Mouse (Mus musculus) thymus, postnatal 25 days (tissue): Measurements from ENCODE around the gene Gabrr3.

Source experiments
- DNase-seq: peaks from one replicate; pipeline ENCODE4 v3.0.0; 2022

The Gabrr3 gene

DNA sequence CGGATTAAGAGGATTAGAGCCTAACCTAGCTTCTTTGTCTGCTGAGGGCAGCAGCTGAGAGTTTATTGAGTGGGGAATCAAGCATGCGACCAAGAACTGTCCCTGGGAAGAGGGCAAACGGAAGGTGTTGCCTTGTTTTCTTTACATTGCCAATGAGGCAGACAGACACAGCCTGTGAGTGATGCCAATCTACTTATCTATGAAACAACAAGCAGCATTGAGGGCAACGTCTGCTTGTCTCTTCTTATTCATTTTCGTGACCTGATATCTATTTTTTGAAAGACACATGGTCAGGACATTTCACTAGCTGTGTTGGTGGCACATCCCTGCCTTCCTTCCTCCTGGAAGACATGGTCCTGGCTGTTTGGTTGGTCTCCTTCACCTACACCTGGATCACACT is at the start of gene Gabrr3:
Gene Gabrr3, plus strand, starts transcription at position 301 of the 400 bp plus-strand sequence.
- DNase-seq: no peak

DNA sequence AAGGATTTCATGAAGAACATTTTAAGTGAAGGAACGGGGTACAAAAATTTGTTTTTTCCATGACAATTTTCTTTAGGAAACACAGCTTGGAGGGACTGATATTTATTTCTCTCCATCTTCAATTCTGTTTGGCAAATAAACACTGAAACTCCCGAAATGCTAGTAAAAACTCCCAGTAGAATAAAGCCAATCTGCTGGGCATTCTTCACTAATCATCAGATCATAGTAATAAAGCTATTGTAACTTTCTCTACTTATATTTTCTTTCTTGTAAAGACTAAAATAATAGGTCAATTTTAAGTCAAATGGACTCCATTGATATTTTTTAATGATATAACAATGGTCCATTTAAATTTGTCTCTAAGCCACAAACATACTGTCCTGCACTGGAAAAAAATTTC is 43.2 kb upstream of the Gabrr3 start, which contains the start of gene Olfr209:
Gene Olfr209, minus strand, starts transcription at position 101 of the 400 bp plus-strand sequence.
- no peak for DNase-seq

DNA sequence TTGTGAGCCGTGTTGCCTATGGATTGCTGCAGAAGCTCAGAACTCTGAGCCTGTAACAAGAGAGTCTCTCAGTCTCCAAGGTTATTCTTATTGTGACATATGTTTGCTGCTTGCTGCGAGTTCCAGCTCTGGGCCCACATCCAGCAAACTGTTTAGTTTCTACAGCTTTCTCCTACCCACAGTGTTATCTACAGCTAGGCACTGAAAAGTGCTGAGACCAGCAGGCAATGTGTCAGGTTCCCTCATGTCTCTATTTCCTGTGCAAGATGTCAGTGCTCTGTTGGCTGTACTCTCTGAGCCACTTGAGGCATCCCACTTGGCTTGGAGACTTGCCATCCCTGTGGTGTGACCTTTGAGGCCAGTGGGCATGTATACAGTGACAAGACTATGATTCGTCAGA is 13.8 kb upstream of the Gabrr3 start:
- DNase-seq: no peak

DNA sequence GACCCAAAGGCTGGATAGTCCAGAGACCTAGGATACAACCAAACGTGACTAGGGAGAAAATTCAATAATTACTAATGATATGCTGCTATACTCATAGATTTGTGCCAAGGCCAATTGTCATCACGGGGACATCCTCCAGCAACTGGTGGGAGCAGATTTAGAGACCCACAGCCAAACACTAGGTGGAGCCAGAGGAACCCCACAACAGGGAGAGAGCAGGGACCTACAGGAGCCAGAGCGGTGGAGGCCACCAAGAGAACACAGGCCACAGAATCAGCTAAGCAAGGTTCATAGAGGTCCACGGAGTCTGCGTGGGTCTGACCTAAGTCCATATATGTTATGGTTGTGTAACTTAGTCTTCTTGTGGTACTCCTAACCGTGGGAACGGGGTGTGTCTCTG is 6.0 kb upstream of the Gabrr3 start:
- no peak for DNase-seq

DNA sequence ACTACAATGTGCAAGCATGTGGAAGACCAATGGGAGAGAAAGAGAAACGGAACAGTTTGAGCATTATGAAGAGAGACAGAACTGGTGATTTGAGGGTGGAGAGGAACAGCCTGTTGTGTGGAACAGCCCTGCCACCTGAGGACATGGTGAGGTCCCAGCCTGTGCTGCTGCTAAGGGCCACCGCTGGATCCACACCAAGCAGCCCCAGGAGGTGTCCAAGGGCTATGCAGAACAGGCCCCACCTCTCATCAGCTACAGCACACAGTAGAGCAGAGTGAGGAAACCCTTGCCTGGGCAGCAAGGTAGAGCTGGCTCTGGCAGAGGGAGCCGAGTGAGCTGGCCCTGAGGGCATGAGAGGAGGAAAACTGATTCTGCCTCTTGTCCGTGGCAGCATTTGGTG is 5.1 kb upstream of the Gabrr3 start:
- DNase-seq: no peak

DNA sequence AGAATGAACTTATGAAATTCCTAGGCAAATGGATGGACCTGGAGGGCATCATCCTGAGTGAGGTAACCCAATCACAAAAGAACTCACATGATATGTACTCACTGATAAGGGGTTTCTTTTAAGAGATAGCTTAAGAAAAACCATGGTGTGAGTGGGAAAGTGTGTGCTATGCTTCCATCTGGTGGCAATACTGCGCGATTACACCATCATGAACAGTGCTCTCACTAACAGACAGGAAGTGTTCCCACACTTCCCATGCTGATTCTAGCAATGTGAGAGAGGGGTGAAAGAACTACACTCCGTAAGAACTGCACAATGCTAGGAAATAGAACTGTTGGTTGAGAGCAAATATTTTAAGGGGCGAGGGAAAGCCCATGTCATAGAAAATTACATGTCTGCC is 3.4 kb upstream of the Gabrr3 start:
- DNase-seq: peak; percentile 4

DNA sequence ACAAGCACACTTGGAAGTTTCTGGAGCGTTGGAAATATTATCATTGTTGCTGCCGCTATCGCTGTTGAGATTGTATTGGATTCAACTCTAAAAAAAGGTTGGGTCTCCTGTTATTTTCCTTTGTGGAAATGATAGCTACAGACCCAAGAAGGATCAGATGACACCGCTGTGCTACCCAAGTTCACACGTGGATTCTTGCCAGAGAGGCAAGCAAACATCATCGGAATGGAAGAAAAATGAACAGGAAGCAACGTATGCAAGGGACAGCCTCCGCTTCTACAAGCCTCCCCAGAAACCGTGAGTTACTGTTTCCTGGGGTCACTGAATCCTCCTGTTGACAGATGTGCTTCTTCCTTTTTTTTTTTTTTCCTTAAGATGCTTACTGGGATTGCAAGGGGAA is 2.3 kb upstream of the Gabrr3 start:
- no peak for DNase-seq

DNA sequence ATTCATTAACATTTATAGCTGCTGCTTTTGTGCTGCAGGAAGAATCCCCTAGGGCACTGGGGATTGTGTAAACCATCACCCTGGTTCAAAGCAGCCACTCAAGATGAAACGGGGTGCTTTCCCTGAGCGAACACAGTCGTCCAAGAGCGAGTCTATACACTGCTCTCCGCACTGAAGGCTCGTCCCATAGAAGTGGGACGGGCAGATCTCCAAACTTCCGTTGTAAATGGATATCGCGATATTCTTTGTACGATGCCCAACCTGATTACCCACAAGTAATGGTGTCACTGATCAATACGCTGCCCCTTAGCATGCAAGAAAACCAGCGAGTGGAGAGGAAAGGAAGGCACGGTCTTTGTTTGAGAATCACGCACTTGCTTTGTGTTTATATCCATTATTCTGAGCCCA is 2.2 kb downstream of the Gabrr3 start:
- DNase-seq: no peak

DNA sequence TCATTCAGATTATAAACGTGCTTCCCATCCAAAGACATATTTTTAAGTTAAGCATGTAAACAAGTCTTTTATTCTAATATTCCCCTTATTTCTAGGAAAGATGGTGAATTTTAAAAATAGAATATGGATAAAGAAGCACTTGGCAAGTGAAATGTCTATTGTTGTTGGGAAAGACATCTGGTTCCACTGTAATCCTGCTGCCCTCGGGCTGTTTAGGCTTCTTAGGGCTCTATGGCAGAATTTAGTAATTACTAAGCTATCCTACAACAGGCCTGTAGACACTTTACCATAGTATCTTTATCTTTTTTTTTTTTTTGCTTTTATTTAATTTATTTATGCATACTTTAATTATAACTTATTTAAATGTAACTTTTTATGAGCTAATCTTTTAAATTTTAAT is 2.7 kb downstream of the Gabrr3 start:
- no peak for DNase-seq

DNA sequence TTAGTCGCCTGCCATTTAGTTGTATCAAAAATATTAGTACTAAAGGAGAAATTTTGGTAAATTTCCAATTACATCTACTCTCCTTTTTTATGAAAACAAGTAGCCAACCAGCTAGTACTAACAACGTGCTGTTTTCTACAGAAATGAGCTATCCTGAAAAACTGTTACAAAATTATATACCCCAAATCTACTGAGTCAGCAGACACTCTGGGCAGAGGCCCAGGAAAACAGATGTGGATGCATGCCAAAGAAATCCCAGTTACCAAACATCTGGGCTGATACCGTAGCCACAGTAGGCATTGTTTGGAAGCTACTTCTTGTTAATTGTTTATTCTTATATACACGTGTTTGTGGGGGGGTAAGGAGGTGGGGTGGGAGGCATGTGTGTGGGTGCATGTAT is 6.3 kb downstream of the Gabrr3 start:
- DNase-seq: no peak

DNA sequence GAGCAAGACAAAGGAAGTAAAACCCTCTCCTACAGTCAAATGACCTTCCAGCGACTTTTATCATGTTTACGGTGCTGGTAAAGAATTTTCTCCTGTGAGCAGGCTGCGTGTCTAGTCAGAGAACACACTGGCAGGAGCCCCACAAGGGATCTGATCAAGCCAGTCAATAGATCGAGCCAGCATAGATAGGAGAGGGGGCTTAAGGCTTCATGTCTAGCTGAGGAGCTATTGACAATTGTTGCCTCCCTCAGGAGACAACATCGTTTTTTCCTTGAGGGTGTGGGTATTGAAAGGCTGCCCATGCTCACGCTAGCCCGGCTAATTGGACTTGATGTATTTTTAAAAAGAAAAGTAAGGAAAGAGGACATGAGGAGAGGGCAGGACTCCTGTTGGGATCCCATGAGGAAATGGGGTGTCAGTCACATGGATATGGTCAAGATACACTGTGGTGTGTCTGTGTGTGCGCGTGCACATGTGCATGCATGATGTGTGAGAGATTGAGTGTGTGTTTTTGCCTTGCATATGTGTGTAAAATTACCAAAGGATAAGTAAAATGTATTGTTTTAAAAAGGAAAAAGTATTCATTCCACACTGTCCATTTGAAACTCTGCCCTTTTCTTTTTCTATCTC is 13.2 kb downstream of the Gabrr3 start:
- DNase-seq: no peak

DNA sequence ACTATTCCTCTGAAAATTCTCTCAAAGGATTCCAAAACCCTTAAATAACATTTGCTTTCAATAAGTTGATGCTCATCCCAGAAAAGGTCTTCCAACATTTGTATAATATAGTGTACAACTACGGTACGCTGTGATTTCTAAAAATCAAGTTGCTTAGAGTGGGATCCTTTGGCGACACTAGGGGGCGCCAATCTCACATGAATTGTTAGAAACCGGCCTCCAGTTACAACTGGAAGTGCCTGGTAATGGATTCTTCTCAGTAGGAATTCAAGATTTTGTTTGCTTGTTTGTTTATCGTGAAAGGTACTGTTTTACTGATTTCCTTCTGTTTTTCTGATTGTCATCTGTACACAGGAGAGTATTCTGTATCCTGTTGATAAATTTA is 13.7 kb downstream of the Gabrr3 start:
- DNase-seq: peak; percentile 46

DNA sequence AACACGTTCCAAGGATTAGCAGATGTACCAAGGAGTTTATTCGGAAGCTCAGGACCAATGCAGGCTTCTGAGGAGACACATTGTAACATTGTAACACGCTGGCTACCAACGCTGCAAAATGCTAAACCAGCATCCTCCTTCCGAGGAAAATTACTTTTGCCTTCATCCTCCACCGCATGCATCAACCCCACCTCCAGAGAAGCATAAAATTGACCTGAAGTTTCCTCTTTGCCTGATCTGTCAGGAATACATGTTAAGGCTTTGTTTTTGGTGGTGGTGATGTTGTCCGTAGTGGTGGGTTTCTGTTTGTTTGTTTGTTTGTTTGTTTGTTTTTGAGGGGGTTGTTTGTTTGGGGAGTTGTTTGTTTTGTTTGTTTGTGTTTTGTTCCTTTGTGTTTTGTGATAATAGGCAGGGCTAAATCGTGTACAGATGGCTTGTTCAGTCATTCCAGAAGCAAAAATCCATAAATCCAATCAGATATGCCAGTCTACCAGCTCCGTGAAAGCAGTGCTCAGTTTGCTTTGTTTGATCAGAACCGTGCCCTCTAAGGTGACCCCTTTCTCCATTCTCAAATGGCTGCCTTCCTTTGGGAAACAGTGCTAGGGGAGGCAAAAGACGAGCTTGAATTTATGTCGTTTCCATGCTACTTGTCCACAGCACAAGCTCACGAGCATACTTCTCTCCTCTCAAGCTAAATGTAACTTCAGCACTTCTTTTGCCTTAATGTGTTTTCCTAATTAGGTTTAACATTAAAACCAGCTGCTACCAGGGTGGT is 14.6 kb downstream of the Gabrr3 start:
- no peak for DNase-seq

DNA sequence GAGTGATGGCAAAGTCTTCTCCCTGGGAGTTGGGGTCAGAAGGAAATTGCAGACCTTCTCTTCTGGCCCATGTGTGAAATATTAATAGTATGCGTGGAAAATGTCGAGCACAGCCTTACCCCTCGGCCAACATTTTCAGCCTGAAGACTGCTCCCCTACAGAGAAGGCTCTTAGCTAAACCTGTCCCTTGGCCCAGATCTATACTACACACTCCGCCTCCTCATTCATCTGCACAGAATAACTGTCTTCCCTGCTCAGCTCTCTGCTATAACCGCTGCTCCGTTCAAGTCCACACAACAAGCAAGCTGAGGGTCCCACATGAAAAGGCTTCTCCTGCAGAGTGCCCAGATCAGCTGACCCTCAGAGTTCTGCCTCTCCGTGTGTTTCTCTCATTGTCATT is 20.8 kb downstream of the Gabrr3 start:
- no peak for DNase-seq

DNA sequence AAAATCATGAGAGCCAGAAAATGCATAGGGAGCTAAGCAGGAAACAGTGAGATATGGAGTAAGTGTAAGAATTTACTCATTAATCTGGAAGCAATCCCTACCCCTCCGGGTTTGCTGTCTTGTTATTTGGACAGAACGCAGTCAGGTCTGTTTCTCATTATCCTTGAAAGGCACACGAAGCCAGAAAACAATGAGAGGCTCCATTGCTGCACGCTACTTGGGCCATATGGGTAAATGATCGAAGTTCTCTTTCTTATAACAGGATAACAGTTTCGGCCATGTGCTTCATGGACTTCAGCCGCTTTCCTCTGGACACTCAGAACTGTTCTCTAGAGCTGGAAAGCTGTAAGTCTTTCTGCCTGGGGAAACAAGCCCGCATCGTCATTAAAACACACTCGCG is 26.0 kb downstream of the Gabrr3 start:
- DNase-seq: no peak

DNA sequence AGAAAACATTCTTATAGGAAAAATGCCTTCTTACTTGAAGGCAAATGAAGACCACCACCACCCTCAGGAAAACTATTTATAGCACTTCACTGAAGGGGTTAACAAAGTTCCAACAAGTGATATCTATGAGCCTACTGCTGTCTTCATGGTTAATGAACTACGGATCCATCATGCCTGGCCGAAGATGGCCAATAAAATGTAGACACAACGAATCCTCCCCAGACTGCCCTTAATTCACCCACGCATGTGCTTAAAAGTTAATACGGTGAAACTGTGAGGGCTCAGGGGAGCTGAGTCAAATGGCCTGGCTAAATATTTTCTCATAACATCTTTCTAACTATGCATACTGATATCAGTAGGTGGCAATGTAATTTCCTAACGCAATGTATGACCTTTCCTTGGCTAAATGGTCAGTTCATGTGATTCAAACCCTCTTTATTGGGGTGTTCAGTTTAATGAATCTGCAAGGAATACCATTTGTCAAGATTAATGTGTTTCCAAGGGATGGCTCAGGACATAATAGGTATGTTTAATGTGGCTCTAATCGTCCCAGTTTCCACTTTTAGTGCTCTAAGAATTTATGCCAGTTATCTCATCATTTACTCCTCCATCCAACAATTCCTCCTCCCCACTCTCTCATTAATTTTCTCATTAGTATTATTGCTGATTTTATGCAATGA is 37.9 kb downstream of the Gabrr3 start:
- no peak for DNase-seq

DNA sequence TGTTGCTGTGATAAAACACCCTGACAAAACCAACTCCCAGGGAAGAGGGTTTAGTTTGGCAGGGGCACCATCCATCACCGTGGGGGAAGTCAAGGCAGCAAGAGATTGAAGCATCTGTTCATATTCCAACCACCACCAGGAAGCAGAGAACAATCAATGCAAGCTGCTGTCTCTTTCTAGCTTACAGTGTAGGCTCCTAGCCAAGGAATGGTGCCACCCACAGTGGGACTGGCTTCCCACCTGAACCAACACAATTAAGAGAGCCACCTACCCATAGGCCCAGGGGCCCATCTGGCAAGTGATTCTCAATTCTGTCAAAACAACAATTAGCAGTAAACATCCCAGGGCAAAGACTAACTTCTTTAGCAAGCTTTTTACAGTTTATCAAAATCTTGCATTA is 41.0 kb downstream of the Gabrr3 start:
- no peak for DNase-seq

DNA sequence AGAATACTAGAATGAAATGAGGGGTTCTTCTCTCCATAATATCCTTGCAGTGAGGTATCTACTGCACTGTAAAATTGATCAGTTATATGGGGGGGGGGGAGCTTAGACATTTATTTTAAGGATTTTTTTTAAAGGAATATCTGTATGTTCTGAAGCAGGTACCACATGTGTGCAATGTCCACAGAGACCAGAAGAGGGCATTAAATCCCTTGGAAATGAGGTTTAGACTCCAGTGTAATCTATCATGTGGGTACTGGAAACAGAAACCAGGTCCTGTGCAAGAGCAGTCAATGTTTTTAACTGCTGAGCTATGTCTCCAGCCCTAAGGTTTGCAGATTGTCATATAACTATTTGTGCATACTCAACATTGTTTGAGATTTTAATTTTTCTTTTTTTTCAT is 42.0 kb downstream of the Gabrr3 start:
- no peak for DNase-seq

DNA sequence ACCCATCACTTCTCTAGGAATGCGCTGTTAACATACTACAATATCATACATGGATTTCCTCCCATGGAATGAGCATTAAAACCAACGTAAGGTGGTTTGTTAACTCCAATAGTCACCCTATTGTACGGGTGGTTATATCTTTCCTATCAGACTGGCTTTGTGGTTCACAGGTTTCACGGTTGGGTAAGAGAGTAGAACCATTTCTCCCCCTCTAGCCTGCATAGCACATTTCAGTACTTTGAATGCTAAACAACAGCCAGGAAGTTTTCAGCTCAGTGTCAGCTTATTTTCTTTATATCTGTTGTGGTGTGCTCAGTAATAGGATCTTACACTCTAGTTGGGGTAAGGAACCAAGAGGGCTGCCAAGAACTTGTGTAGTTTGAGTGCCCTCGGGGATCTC is 44.7 kb downstream of the Gabrr3 start:
- DNase-seq: no peak

DNA sequence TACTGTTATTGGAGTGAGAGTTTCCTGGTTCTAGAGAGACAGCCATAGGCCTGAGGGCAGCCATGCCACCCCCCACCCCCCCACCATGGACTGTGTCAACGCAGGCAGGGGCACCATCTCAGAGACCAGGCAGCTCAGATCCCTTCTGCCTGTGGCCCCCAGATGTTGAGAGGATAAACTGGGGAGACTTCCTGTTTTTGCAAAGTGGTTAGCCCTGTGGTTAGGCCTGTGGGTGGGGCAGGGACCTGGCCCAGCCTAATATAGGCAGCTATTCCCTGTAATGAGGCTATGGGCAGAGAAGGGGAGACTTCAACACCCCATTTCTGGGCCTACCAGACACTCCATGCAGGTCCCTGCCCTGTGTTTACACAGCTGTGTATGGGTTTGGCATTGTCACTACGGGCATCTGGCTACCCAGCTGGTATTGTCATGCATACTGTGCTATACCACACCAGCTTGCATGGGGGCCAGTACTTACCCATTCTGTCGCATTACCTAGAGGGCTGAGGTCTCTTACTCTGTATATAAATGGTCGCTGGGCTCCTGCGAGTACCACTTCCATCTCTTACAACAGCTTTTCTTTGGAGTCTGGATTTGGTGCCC is 52.2 kb downstream of the Gabrr3 start:
- DNase-seq: peak; percentile 58

DNA sequence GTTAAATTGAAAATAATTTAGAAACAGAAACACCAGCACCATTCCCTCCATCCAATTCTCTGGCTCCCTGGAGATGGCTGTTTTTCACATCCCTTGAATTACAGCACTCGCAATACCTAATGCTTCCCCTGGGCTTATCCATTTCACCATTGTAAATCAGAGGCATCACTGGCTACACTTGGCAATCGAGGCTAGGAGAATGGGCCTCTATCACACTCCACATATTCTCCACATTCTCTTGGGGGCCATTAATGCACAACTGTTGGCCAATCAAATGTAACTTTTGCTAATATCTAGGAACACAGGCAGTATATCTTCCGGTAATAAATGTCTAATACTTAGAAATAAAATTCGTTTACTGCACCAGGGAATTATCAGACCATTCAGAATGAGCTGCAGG is 56.4 kb downstream of the Gabrr3 start:
- no peak for DNase-seq

DNA sequence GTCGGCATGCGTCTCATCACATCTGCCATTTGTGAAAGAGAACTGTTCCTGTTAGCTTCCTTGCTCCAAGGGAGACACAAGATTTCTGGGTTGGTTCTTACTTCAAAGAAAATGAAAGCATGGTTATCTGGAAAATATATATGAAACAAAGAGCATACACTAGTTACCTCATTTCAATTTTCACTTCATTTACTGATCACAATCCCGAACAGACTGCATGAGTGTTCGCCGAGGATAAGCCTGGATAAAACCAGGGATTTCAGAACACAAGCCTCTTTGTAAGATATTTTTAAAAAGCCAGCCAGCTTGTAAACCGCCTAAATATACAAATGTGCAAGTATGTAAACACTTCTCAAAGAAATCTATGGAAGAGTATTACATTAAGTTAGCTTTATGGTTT is 56.8 kb downstream of the Gabrr3 start:
- no peak for DNase-seq

DNA sequence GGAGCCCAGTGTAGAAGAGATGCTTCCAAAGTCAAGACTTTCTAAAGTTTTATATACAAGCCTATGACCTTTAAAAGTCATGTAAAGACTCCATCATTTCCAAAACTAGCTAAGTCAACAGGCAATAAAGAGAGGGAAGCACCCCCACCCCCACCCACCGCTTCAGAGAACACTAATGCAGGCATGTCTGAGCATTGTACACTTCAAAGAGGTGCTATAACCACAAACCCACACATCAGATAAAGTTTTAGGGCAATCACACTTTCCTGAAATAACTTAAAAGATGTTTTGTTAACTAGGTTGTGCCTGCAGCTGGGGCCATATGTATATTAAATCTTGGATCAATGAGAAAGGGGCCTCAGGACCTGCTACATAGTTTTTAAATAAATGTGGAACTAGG is 62.7 kb downstream of the Gabrr3 start:
- DNase-seq: no peak
